Mouse (Mus musculus) heart, postnatal 0 days (tissue): ENCODE measurements around the gene Pigu. TPM values are rescaled to one million over a fixed set of nuclear protein-coding genes. Genes with fewer than 3 reads are reported as not detected.

Experiments
- ATAC-seq: fragments of 200-750 bp; cut with Nextera tagmentation; 2 replicates; pipeline ENCODE4 v1.8.0; 2017; ENCODE audit warnings: low read depth, moderate number of reproducible peaks, moderate library complexity; ENCODE audit not compliant: insufficient read depth
- DNase-seq: peaks from one replicate; pipeline ENCODE4 v3.0.0-alpha.2; 2016; ENCODE audit warnings: low spot score
- H3K27ac ChIP-seq: fragments of 300-500 bp; sonication (generic); 2 replicates; pipeline ENCODE4 v1.5.1; 2014; ENCODE audit warnings: low read depth, mild to moderate bottlenecking
- H3K27me3 ChIP-seq: fragments of 300-500 bp; sonication (generic); 2 replicates; pipeline ENCODE4 v1.6.1; 2014; ENCODE audit warnings: low read length, mixed read lengths; ENCODE audit not compliant: control insufficient read depth, insufficient read depth
- H3K36me3 ChIP-seq: fragments of 300-500 bp; sonication (generic); replicated peaks from 2 replicates; pipeline ENCODE4 v1.6.1; 2014; ENCODE audit warnings: low read length, mixed read lengths; ENCODE audit not compliant: control insufficient read depth, insufficient read depth
- H3K4me1 ChIP-seq: fragments of 300-500 bp; sonication (generic); 2 replicates; pipeline ENCODE4 v1.6.1; 2014; ENCODE audit warnings: antibody characterized with exemption; ENCODE audit not compliant: control insufficient read depth, insufficient read depth
- H3K4me2 ChIP-seq: fragments of 300-500 bp; sonication (generic); 2 replicates; pipeline ENCODE4 v1.6.1; 2014; ENCODE audit warnings: low read depth, mild to moderate bottlenecking, low read length, moderate library complexity
- H3K4me3 ChIP-seq: fragments of 300-500 bp; sonication (generic); 2 replicates; pipeline ENCODE4 v1.5.1; 2014; ENCODE audit warnings: low read depth, low read length
- H3K9ac ChIP-seq: fragments of 300-500 bp; sonication (generic); replicated peaks from 2 replicates; pipeline ENCODE4 v1.6.1; 2014; ENCODE audit warnings: low read depth, low read length, mixed read lengths
- H3K9me3 ChIP-seq: fragments of 300-500 bp; sonication (generic); replicated peaks from 2 replicates; pipeline ENCODE4 v1.6.1; 2016; ENCODE audit warnings: low read length; ENCODE audit not compliant: control insufficient read depth
- CTCF ChIP-seq: IDR thresholded peaks from 2 replicates; pipeline ENCODE4 v1.5.1; 2016; ENCODE audit warnings: antibody characterized with exemption, control low read depth, low read depth
- EP300 ChIP-seq: IDR thresholded peaks from 2 replicates; pipeline ENCODE4 v1.6.1; 2016; ENCODE audit warnings: antibody characterized with exemption, low read depth
- WGBS: fragments of 180-500 bp; shearing (Covaris S2); extraction: QIAGEN DNeasy Blood & Tissue Kit; methylation state at CpG from one replicate; pipeline ENCODE4 v1.1.7; 2014; 5-methylcytosine and 5-hydroxymethylcytosine counted together
- polyA plus RNA-seq: library from polyadenylated mRNA; unstranded; fragments of >200 nt; fragmentation: Nextera tagmentation; extraction: Ambion mirVana; gene quantifications from 2 replicates; pipeline ENCODE4 v1.2.1, GENCODE M21; 2015
- total RNA-seq: library from RNA; depleted of rRNA; stranded (reverse); fragments of >200 nt; gene quantifications from 2 replicates; pipeline ENCODE4 v1.2.3, GENCODE M21; 2014; ENCODE audit warnings: low replicate concordance; rRNA removed

The Pigu gene
- 43.7 and 49.0 TPM in 2 replicates for total RNA-seq
- 42.9 and 43.3 TPM in 2 replicates for polyA plus RNA-seq

DNA sequence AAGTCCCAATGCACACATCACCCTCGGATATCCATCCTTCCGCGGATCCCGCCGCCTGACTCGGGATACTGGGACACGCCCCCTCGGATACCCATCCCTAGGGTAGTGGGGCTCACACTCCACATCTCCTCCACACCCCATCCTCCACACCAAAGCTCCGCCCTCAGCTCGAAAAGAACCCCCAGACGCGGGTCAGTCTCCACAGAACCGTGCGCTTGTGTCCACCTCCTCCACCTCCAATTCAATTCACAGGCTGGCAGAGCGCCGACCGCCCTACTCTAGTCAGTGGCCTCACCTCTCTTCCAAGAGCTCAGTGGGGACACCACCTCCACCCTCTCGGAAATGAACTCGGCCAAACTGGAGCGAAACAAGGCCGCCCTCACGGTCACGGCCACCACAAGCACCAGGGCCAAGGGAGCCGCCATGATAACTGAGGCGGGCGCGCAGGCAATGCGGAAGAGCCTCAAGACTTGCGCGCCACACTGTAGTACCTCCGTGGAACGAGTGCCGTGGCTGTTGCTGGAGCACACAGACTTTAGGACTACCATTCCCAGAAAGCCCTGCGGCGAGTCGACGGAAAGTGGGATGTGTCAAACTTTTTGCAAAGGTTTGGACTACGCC is at the start of gene Pigu:
Gene Pigu (minus strand): TSS at position 460 of the 621 bp plus-strand sequence.
- H3K4me1 ChIP-seq: peaks cover 6% of the 10 kb centered on the region
- no peaks in the 10 kb centered on the region for H3K27me3 ChIP-seq
- under 1% methylated on average over 38 of the region's 38 CpGs for WGBS
- ATAC-seq (peak; percentile 99), DNase-seq (peak; percentile 98)
- no peaks in the 10 kb centered on the region for H3K36me3 ChIP-seq
- TF ChIP-seq CTCF (no peak; the same call in 1 of the 2 replicates), EP300 (no peak)
- peak within 1 kb of the TSS; percentile 83 for H3K4me3 ChIP-seq
- H3K9ac ChIP-seq: peak within 1 kb of the TSS; percentile 75
- peak within 1 kb of the TSS; percentile 69 for H3K27ac ChIP-seq
- peak within 1 kb of the TSS; percentile 76 for H3K4me2 ChIP-seq
- no peaks in the 10 kb centered on the region for H3K9me3 ChIP-seq

- TF ChIP-seq EP300 (no peak), CTCF (no peak)
- Histone ChIP-seq H3K4me2 (no peak overlapping the region), H3K4me1 (peaks cover 8% of the 10 kb centered on the region; the same call in 1 of the 2 replicates), H3K9me3 (no peaks in the 10 kb centered on the region), H3K27me3 (no peaks in the 10 kb centered on the region), H3K36me3 (peaks cover 54% of the 10 kb centered on the region), H3K27ac (no peak overlapping the region), H3K4me3 (no peak overlapping the region), H3K9ac (no peak overlapping the region)
- ATAC-seq: no peak
- WGBS: 61% methylated on average over 1 of the region's 1 CpGs
- DNase-seq: no peak
Observed at GRCm38 (mm10) chr2:155404635-155405034, 47.4 kb upstream of the Pigu start.

DNA sequence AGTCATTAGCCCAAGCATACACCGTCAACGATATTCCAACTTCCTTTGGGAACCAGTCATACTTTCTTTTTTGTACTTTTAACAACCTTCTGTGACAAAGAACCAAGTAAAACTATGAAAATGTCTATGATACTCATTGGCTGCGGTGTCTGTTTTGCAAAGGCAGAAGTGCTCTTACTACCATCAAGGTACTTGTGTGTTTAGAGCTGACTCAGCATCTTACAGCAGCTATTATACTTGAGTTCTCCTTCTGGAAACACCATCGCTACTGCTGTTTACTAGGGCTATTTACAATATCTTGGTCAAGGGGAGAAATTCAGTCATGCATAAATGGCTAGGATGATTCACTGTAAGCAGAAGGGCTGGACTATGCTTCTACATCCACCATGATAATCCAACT is 44.7 kb upstream of the Pigu start:
- no peak for DNase-seq
- H3K36me3 ChIP-seq: peaks cover 50% of the 10 kb centered on the region
- H3K4me3 ChIP-seq: no peak overlapping the region
- H3K9me3 ChIP-seq: no peaks in the 10 kb centered on the region
- peaks cover 8% of the 10 kb centered on the region; the same call in 1 of the 2 replicates for H3K4me1 ChIP-seq
- H3K27me3 ChIP-seq: no peaks in the 10 kb centered on the region
- H3K27ac ChIP-seq: no peak overlapping the region
- no peak overlapping the region for H3K4me2 ChIP-seq
- WGBS: 97% methylated on average over 4 of the region's 4 CpGs
- TF ChIP-seq CTCF (no peak), EP300 (no peak)
- ATAC-seq: no peak
- H3K9ac ChIP-seq: no peak overlapping the region

DNA sequence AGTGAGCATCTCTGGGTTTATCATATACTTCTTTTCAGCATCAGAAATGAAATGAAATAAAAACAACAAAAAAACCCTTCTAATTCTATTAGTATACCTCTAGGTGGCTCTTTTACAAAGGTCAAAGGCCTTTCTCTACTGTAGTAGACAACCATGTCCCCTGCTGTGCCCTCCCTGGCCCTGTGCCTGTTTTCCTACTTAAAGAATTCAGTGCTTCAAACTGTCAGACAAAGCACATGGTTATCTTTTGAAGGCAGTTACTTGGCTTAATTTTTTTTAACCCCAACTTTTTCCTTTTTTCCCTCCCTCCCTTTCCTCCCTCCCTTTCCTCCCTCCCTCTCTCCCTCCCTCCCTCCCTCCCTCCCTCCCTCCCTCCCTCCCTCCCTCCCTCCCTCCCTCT is 43.0 kb upstream of the Pigu start:
- Histone ChIP-seq H3K4me3 (no peak overlapping the region), H3K27ac (0 out of 2 replicates have a peak overlapping the region, but pooled peaks have one; percentile 1), H3K27me3 (no peaks in the 10 kb centered on the region), H3K4me2 (no peak overlapping the region), H3K9ac (no peak overlapping the region), H3K9me3 (no peaks in the 10 kb centered on the region), H3K36me3 (peaks cover 43% of the 10 kb centered on the region), H3K4me1 (peaks cover 8% of the 10 kb centered on the region; the same call in 1 of the 2 replicates)
- DNase-seq: peak; percentile 52
- TF ChIP-seq EP300 (no peak), CTCF (no peak)
- no peak; the same call in 1 of the 2 replicates for ATAC-seq

GRCm38 (mm10) chr2:155394586-155394985 is 37.4 kb upstream of the Pigu start:
- no peaks in the 10 kb centered on the region for H3K9me3 ChIP-seq
- H3K27me3 ChIP-seq: no peaks in the 10 kb centered on the region
- peaks cover 7% of the 10 kb centered on the region; the same call in 1 of the 2 replicates for H3K4me1 ChIP-seq
- H3K9ac ChIP-seq: no peak overlapping the region
- H3K27ac ChIP-seq: peak overlapping the region; percentile 56
- WGBS: 84% methylated on average over 5 of the region's 5 CpGs
- ATAC-seq (no peak), DNase-seq (no peak)
- H3K4me2 ChIP-seq: no peak overlapping the region
- H3K36me3 ChIP-seq: peaks cover 42% of the 10 kb centered on the region
- TF ChIP-seq CTCF (no peak), EP300 (no peak)
- no peak overlapping the region for H3K4me3 ChIP-seq
